Mouse (Mus musculus) cortical plate, adult 2 months (tissue): ENCODE measurements around the gene Agpat3.

Source experiments
- CTCF ChIP-seq: fragments of 200-500 bp; IDR thresholded peaks from 2 replicates; pipeline ENCODE4 v1.5.1; 2011; ENCODE audit warnings: mild to moderate bottlenecking, control low read depth, low read length; ENCODE audit not compliant: insufficient read depth; ENCODE audit errors: extremely low read depth
- POLR2A ChIP-seq: fragments of 200-500 bp; IDR thresholded peaks from 2 replicates; pipeline ENCODE4 v1.6.1; 2011; ENCODE audit warnings: mild to moderate bottlenecking, low read length, control low read depth; ENCODE audit not compliant: insufficient read depth; ENCODE audit errors: extremely low read depth

DNA sequence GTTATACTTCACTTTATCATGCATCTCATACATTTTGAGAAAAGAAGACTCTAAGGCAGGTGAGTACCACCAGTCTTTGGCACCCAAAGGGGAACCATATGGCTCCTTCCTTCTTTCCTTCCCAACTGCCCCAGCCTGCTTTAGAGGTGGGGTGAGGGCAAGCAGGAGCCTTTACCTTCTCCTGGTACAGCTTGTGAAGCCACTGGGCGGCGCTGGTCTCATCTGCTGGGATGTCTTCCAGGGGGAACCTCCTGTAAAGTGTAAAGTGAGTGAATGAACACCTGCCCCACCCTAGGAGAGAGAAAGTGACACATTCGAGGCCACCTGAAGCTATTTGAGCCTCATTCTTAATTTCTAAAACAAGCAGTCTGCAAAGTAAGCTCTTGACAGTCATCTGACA lies 74.5 kb downstream of the Agpat3 start:
- TF ChIP-seq POLR2A, result no peak
- TF ChIP-seq CTCF, result peak; percentile 11; the same call in 1 of the 2 replicates
